Mouse (Mus musculus): ENCODE measurements around the gene Bcl9l. TPM values are rescaled to one million over a fixed set of nuclear protein-coding genes. Genes with fewer than 3 reads are reported as not detected.

The Bcl9l gene
- polyA plus RNA-seq, 2 experiments: 20.5 to 41.2 TPM

- ATAC-seq (ENCODE audit: low FRiP score, low read depth) (no peak), DNase-seq (ENCODE audit: low spot score) (no peak)
- H3K9me3 ChIP-seq (ENCODE audit: control insufficient read depth, low read length): no peaks in the 10 kb centered on the region
- WGBS: 76% methylated on average over 10 of the region's 10 CpGs
- no peaks in the 10 kb centered on the region for H3K27me3 ChIP-seq (ENCODE audit: control insufficient read depth, insufficient read depth, low read length)
- H3K9ac ChIP-seq (ENCODE audit: low read depth, low read length, severe bottlenecking): no peak overlapping the region
- H3K4me3 ChIP-seq (replicated peaks; ENCODE audit: low read length): no peak overlapping the region
- TF ChIP-seq POLR2A (IDR thresholded peaks at IDR 0.05; ENCODE audit: borderline replicate concordance, extremely low read depth, insufficient read depth, insufficient read length): no peak
- H3K4me2 ChIP-seq (replicated peaks; ENCODE audit: low read depth, low read length, severe bottlenecking): no peak overlapping the region
- no peak overlapping the region for H3K27ac ChIP-seq (replicated peaks; ENCODE audit: low read depth, low read length)
- H3K4me1 ChIP-seq (ENCODE audit: control insufficient read depth, insufficient read depth, low read length): no peaks in the 10 kb centered on the region
- H3K36me3 ChIP-seq (ENCODE audit: control insufficient read depth, insufficient read depth, low read length): no peaks in the 10 kb centered on the region
Measured at GRCm38 (mm10) chr9:44521927-44522326, 39.3 kb downstream of the Bcl9l start.

- no peaks in the 10 kb centered on the region for H3K36me3 ChIP-seq (ENCODE audit: control insufficient read depth, insufficient read depth, low read length)
- no peak for TF ChIP-seq POLR2A (IDR thresholded peaks at IDR 0.05; ENCODE audit: borderline replicate concordance, extremely low read depth, insufficient read depth, insufficient read length)
- DNase-seq (ENCODE audit: low spot score) (no peak), ATAC-seq (ENCODE audit: low FRiP score, low read depth) (no peak)
- H3K27me3 ChIP-seq (ENCODE audit: control insufficient read depth, insufficient read depth, low read length): no peaks in the 10 kb centered on the region
- H3K27ac ChIP-seq (replicated peaks; ENCODE audit: low read depth, low read length): no peak overlapping the region
- no peaks in the 10 kb centered on the region for H3K4me1 ChIP-seq (ENCODE audit: control insufficient read depth, insufficient read depth, low read length)
- H3K9me3 ChIP-seq (ENCODE audit: control insufficient read depth, low read length): no peaks in the 10 kb centered on the region
- 69% methylated on average over 5 of the region's 5 CpGs for WGBS
- no peak overlapping the region for H3K4me2 ChIP-seq (replicated peaks; ENCODE audit: low read depth, low read length, severe bottlenecking)
- no peak overlapping the region for H3K4me3 ChIP-seq (replicated peaks; ENCODE audit: low read length)
- H3K9ac ChIP-seq (ENCODE audit: low read depth, low read length, severe bottlenecking): no peak overlapping the region
Measured at GRCm38 (mm10) chr9:44523686-44524085, 41.1 kb downstream of the Bcl9l start.

GRCm38 (mm10) chr9:44524235-44524826 lies 41.7 kb downstream of the Bcl9l start:
- Histone ChIP-seq H3K27ac (replicated peaks; ENCODE audit: low read depth, low read length) (no peak overlapping the region), H3K4me1 (ENCODE audit: control insufficient read depth, insufficient read depth, low read length) (no peaks in the 10 kb centered on the region), H3K9me3 (ENCODE audit: control insufficient read depth, low read length) (no peaks in the 10 kb centered on the region), H3K4me3 (replicated peaks; ENCODE audit: low read length) (no peak overlapping the region), H3K4me2 (replicated peaks; ENCODE audit: low read depth, low read length, severe bottlenecking) (no peak overlapping the region), H3K36me3 (ENCODE audit: control insufficient read depth, insufficient read depth, low read length) (no peaks in the 10 kb centered on the region), H3K9ac (ENCODE audit: low read depth, low read length, severe bottlenecking) (no peak overlapping the region), H3K27me3 (ENCODE audit: control insufficient read depth, insufficient read depth, low read length) (no peaks in the 10 kb centered on the region)
- ATAC-seq (ENCODE audit: low FRiP score, low read depth): no peak
- TF ChIP-seq POLR2A (IDR thresholded peaks at IDR 0.05; ENCODE audit: borderline replicate concordance, extremely low read depth, insufficient read depth, insufficient read length): no peak
- no peak for DNase-seq (ENCODE audit: low spot score)
- WGBS: 77% methylated on average over 5 of the region's 5 CpGs

GRCm38 (mm10) chr9:44525001-44525400 lies 42.4 kb downstream of the Bcl9l start:
- WGBS: 81% methylated on average over 3 of the region's 3 CpGs
- H3K27ac ChIP-seq (replicated peaks; ENCODE audit: low read depth, low read length): no peak overlapping the region

GRCm38 (mm10) chr9:44525589-44525988 lies 43.0 kb downstream of the Bcl9l start:
- Histone ChIP-seq H3K4me2 (replicated peaks; ENCODE audit: low read depth, low read length, severe bottlenecking) (no peak overlapping the region), H3K4me3 (replicated peaks; ENCODE audit: low read length) (no peak overlapping the region), H3K4me1 (ENCODE audit: control insufficient read depth, insufficient read depth, low read length) (no peaks in the 10 kb centered on the region), H3K9me3 (ENCODE audit: control insufficient read depth, low read length) (no peaks in the 10 kb centered on the region), H3K27me3 (ENCODE audit: control insufficient read depth, insufficient read depth, low read length) (no peaks in the 10 kb centered on the region), H3K36me3 (ENCODE audit: control insufficient read depth, insufficient read depth, low read length) (no peaks in the 10 kb centered on the region), H3K27ac (replicated peaks; ENCODE audit: low read depth, low read length) (no peak overlapping the region), H3K9ac (ENCODE audit: low read depth, low read length, severe bottlenecking) (no peak overlapping the region)
- ATAC-seq (ENCODE audit: low FRiP score, low read depth) (no peak), DNase-seq (ENCODE audit: low spot score) (no peak)
- 90% methylated on average over 8 of the region's 8 CpGs for WGBS
- TF ChIP-seq POLR2A (IDR thresholded peaks at IDR 0.05; ENCODE audit: borderline replicate concordance, extremely low read depth, insufficient read depth, insufficient read length): no peak

More at GRCm38 (mm10) chr9:44525001-44525400, 42.4 kb downstream of the Bcl9l start:
- DNase-seq (ENCODE audit: low spot score) (no peak), ATAC-seq (ENCODE audit: low FRiP score, low read depth) (no peak)
- Histone ChIP-seq H3K27me3 (ENCODE audit: control insufficient read depth, insufficient read depth, low read length) (no peaks in the 10 kb centered on the region), H3K9ac (ENCODE audit: low read depth, low read length, severe bottlenecking) (no peak overlapping the region), H3K4me2 (replicated peaks; ENCODE audit: low read depth, low read length, severe bottlenecking) (no peak overlapping the region), H3K9me3 (ENCODE audit: control insufficient read depth, low read length) (no peaks in the 10 kb centered on the region), H3K36me3 (ENCODE audit: control insufficient read depth, insufficient read depth, low read length) (no peaks in the 10 kb centered on the region), H3K4me1 (ENCODE audit: control insufficient read depth, insufficient read depth, low read length) (no peaks in the 10 kb centered on the region), H3K4me3 (replicated peaks; ENCODE audit: low read length) (no peak overlapping the region)
- TF ChIP-seq POLR2A (IDR thresholded peaks at IDR 0.05; ENCODE audit: borderline replicate concordance, extremely low read depth, insufficient read depth, insufficient read length): no peak
